Mouse (Mus musculus): Measurements from ENCODE around the gene Spata32.

DNA sequence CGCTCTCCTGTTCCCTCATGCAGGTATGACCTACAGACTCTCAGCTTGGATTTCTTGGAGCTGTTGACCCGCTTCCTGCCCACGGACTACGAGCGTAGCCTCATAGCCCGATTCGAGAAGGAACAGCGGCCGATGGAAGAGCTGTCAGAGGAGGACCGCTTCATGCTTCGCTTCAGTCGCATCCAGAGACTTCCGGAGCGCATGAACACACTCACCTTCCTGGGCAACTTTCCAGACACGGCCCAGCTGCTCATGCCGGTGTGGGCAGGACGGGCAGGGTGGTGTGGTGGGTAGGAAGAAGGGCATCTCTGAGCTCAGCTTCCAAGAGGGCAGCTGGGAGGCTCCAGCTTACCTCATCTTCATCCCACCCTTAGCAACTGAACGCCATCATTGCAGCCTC, 23.0 kb downstream of the Spata32 start:
- no peak for TF ChIP-seq CTCF (IDR thresholded peaks at IDR 0.05)
- TF ChIP-seq EP300 (IDR thresholded peaks at IDR 0.05), result no peak

Data from lung, postnatal 0 days (tissue).